Mouse (Mus musculus): ENCODE measurements at regions not wholly inside any gene's neighbourhood (a gene's known extent, or its start where the extent isn't known, plus 50 kb on each side); places are given as distances from the start of the nearest gene placed in this dataset.

DNA sequence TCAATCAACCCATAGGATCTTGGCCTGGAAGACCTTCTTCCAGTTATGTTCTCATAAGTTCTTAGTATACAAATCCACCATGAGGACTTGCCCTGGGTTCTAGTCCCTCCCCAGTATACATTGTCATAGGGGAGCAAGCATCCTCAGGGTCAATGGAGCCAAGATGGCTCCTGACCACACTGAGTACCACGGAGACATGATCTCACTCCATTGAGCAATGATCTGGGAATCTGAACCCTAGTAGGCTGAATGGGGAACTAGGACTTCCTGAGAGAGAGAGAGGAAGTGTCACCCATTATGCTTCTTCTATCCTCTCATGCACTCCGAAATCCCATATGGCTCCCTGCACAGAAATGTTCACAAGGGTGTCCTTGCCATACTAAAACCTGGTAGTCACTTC lies 1229.3 kb upstream of the A1bg start:
- WGBS, result 87% methylated on average over 2 of the region's 2 CpGs
- Histone ChIP-seq H3K36me3 (ENCODE audit: control insufficient read depth, insufficient read depth, low read length) (no peaks in the 10 kb centered on the region), H3K4me3 (ENCODE audit: low read depth, low read length) (no peak overlapping the region), H3K4me1 (ENCODE audit: control insufficient read depth, insufficient read depth, insufficient read length, low read length) (no peaks in the 10 kb centered on the region), H3K27ac (ENCODE audit: insufficient read depth, low read depth, low read length) (no peak overlapping the region), H3K27me3 (ENCODE audit: control insufficient read depth, insufficient read depth, low read length) (no peaks in the 10 kb centered on the region)
- no peak for TF ChIP-seq POLR2A (IDR thresholded peaks at IDR 0.05; ENCODE audit: low read depth, low read length)
- TF ChIP-seq CTCF (IDR thresholded peaks at IDR 0.05; ENCODE audit: extremely low read depth, insufficient read length, insufficient replicate concordance, low read depth, low read length), result no peak

DNA sequence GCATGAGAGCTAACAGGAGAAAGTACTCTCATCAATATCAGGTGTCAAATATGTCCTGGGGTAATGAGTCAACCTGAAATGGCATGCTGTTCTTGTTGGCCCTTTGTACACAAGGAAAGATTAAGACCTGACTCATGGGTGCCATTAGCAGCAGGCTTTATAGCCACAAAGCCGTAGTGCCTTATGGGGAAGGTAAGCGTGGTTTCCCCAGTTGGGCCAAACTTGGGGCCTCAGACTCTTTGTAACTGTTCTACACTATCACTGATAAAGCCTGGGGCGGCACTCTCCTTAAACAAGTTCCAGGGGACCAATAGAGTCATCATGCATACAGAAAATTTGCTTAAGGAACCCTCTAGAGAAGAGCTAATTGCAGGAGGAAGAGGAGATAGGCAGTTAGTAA lies 1228.9 kb upstream of the A1bg start:
- 95% methylated on average over 3 of the region's 3 CpGs for WGBS
- H3K4me1 ChIP-seq (ENCODE audit: control insufficient read depth, insufficient read depth, insufficient read length, low read length), result no peaks in the 10 kb centered on the region
- no peaks in the 10 kb centered on the region for H3K36me3 ChIP-seq (ENCODE audit: control insufficient read depth, insufficient read depth, low read length)
- H3K27ac ChIP-seq (ENCODE audit: insufficient read depth, low read depth, low read length), result no peak overlapping the region
- TF ChIP-seq POLR2A (IDR thresholded peaks at IDR 0.05; ENCODE audit: low read depth, low read length) (no peak), CTCF (IDR thresholded peaks at IDR 0.05; ENCODE audit: extremely low read depth, insufficient read length, insufficient replicate concordance, low read depth, low read length) (no peak)
- H3K27me3 ChIP-seq (ENCODE audit: control insufficient read depth, insufficient read depth, low read length), result no peaks in the 10 kb centered on the region
- no peak overlapping the region for H3K4me3 ChIP-seq (ENCODE audit: low read depth, low read length)

DNA sequence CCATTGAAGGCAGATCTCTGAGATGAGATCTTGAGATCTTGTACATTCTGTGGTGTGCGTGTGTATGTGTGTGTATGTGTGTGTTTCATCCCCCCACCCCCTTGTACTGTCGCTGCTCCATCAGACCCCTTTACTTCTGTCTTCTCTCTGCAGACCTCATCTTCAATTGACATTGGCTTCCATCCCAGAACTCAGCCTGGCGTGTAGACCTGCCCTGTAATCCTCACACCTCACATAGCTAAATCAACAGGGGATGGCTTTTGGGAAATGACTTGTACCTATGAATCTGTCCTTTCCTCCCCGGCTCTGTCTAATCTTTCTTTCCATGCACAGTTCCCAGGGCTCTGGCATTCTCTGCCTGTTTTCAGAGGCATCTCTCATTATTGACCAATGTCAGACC lies 1227.5 kb upstream of the A1bg start:
- Histone ChIP-seq H3K36me3 (ENCODE audit: control insufficient read depth, insufficient read depth, low read length) (no peaks in the 10 kb centered on the region), H3K27me3 (ENCODE audit: control insufficient read depth, insufficient read depth, low read length) (no peaks in the 10 kb centered on the region), H3K4me1 (ENCODE audit: control insufficient read depth, insufficient read depth, insufficient read length, low read length) (no peaks in the 10 kb centered on the region), H3K27ac (ENCODE audit: insufficient read depth, low read depth, low read length) (no peak overlapping the region), H3K4me3 (ENCODE audit: low read depth, low read length) (no peak overlapping the region)
- WGBS, result 82% methylated on average over 4 of the region's 4 CpGs
- TF ChIP-seq POLR2A (IDR thresholded peaks at IDR 0.05; ENCODE audit: low read depth, low read length), result no peak
- no peak for TF ChIP-seq CTCF (IDR thresholded peaks at IDR 0.05; ENCODE audit: extremely low read depth, insufficient read length, insufficient replicate concordance, low read depth, low read length)

DNA sequence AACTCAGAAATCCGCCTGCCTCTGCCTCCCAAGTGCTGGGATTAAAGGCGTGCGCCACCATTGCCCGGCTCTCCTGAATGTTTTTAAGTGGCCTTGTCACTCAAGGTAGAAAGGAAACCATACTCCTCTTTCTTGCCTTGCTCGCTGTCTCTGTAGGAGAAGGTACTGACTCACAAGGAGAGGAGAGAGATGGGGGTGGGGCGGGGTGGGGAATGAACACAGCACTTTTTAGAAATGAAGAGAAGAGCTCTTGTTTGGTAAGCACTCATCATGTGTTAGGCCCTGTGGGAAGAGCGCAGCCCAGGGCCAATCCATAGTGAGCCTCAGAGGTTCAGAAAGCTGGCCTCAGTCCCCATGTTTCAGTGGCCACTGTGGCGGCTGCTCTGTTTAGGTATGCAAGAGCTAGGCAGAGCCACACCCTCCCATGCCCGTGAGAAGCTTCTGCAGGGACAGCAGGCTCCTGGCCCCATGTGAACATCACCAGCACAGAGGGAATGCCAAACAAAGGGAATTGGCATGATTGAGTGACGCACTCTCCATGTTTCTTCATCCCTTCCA lies 1225.9 kb upstream of the A1bg start:
- 91% methylated on average over 10 of the region's 10 CpGs for WGBS
- Histone ChIP-seq H3K4me1 (ENCODE audit: control insufficient read depth, insufficient read depth, insufficient read length, low read length) (no peaks in the 10 kb centered on the region), H3K36me3 (ENCODE audit: control insufficient read depth, insufficient read depth, low read length) (no peaks in the 10 kb centered on the region), H3K4me3 (ENCODE audit: low read depth, low read length) (no peak overlapping the region), H3K27ac (ENCODE audit: insufficient read depth, low read depth, low read length) (no peak overlapping the region), H3K27me3 (ENCODE audit: control insufficient read depth, insufficient read depth, low read length) (no peaks in the 10 kb centered on the region)
- no peak for TF ChIP-seq CTCF (IDR thresholded peaks at IDR 0.05; ENCODE audit: extremely low read depth, insufficient read length, insufficient replicate concordance, low read depth, low read length)

DNA sequence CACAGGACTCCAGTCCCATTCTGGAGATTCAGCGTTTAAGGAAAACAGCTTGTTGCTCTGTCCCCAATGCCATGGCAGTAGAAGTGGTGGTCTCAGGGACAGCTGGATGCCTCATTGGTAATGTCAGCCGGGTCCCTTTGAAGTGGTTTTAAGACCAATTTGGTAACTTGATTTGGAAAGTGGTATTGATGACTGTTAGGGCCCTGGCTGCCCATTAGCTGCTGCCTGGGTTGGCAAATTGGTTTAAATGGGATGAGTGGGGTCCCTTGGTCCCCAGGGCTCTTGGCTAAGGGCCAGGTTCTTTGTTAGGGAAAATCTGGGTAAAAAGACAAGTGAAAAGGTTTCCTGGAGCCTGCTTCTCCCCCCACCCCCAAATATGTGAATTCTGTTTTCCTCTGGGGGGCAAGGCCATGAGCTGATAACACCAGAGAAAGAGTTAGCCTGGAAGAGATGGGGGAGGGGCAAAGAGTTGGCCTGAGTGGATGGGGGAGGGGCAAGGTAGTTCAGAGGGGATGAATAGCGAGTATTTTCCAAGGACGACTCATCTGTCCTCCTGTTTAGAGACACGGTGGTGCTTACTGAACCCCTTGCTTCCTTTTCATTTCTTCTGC lies 1224.6 kb upstream of the A1bg start:
- no peaks in the 10 kb centered on the region for H3K36me3 ChIP-seq (ENCODE audit: control insufficient read depth, insufficient read depth, low read length)
- no peak overlapping the region for H3K27ac ChIP-seq (ENCODE audit: insufficient read depth, low read depth, low read length)
- no peak for TF ChIP-seq POLR2A (IDR thresholded peaks at IDR 0.05; ENCODE audit: low read depth, low read length)
- TF ChIP-seq CTCF (IDR thresholded peaks at IDR 0.05; ENCODE audit: extremely low read depth, insufficient read length, insufficient replicate concordance, low read depth, low read length), result no peak
- no peaks in the 10 kb centered on the region for H3K27me3 ChIP-seq (ENCODE audit: control insufficient read depth, insufficient read depth, low read length)
- whole genome bisulfite sequencing, result 82% methylated on average over 5 of the region's 5 CpGs
- no peak overlapping the region for H3K4me3 ChIP-seq (ENCODE audit: low read depth, low read length)
- no peaks in the 10 kb centered on the region for H3K4me1 ChIP-seq (ENCODE audit: control insufficient read depth, insufficient read depth, insufficient read length, low read length)

DNA sequence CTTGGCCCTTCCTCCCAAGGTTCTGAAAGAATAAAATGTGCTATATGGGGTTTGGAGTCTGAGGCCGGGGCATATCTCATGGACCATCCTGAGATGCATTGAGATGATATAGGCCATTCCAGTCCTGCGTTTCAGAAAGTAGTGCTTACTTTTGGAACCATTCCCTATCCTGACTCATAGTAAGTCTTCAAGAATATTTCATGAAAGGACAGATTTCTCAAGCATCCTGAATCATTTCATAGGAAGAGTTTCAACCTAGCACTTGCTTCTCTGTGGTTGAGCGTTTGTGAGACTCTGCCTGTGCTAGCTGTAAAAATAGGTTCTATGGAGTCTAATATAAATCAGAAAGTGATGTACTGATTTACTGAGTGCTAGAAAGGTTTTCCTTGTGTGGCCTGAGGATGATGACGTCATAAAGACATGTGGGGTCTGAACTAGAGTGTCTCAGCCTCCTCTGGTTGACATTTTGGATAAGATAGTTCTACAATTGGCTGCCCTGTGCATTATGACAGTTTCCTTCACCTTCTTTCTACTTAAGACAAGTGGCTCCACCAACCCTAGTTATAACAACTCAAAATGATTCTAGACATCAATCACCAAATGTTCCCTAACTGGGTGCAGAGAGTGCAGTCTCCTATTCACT lies 1223.0 kb upstream of the A1bg start:
- TF ChIP-seq CTCF (IDR thresholded peaks at IDR 0.05; ENCODE audit: extremely low read depth, insufficient read length, insufficient replicate concordance, low read depth, low read length) (no peak), POLR2A (IDR thresholded peaks at IDR 0.05; ENCODE audit: low read depth, low read length) (no peak)
- WGBS, result 89% methylated on average over 4 of the region's 4 CpGs

DNA sequence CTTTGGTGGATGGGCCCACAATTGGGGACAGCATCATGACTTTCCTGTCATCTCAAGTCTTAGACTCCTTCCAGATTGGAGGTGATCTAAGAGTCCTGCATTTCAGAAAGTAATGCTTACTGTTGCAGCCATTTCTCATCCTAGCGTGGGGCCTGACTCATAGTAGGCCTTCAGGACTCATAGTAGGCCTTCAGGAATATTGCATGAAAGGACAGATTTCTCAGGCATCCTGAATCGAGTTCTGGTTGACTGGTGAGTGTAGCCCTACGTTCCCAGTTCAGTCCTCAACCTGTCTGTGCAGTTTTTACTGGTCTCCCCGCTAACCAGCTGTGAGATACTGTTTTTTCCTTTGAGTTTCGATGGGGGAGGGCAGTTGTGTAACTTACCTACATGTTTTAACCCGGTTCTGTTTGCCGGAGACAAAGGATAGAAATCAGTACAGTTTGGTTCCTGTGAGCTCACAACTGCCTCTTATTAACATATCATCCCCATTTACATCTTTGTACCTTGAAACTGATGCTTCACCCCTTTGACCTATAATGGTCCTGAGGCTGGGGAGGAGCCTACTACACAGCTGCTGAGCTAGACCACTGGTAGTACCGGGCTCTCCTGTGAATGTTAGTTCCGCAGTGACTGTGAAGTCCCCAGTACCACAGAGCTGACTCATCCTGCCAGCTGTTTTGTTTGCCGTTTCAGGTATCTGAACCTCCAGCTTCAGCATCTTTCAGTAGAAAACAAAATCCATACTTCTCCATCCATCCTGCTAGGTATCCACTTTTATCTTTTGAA lies 1222.2 kb upstream of the A1bg start:
- H3K4me1 ChIP-seq (ENCODE audit: control insufficient read depth, insufficient read depth, insufficient read length, low read length), result no peaks in the 10 kb centered on the region
- no peak overlapping the region for H3K4me3 ChIP-seq (ENCODE audit: low read depth, low read length)
- H3K27ac ChIP-seq (ENCODE audit: insufficient read depth, low read depth, low read length), result no peak overlapping the region
- H3K27me3 ChIP-seq (ENCODE audit: control insufficient read depth, insufficient read depth, low read length), result no peaks in the 10 kb centered on the region
- TF ChIP-seq POLR2A (IDR thresholded peaks at IDR 0.05; ENCODE audit: low read depth, low read length) (no peak), CTCF (IDR thresholded peaks at IDR 0.05; ENCODE audit: extremely low read depth, insufficient read length, insufficient replicate concordance, low read depth, low read length) (no peak)
- WGBS, result 88% methylated on average over 10 of the region's 10 CpGs
- no peaks in the 10 kb centered on the region for H3K36me3 ChIP-seq (ENCODE audit: control insufficient read depth, insufficient read depth, low read length)

More for the DNA sequence above, 1223.0 kb upstream of the A1bg start:
- H3K4me3 ChIP-seq (ENCODE audit: low read depth, low read length), result no peak overlapping the region
- H3K4me1 ChIP-seq (ENCODE audit: control insufficient read depth, insufficient read depth, insufficient read length, low read length), result no peaks in the 10 kb centered on the region
- H3K36me3 ChIP-seq (ENCODE audit: control insufficient read depth, insufficient read depth, low read length), result no peaks in the 10 kb centered on the region
- no peaks in the 10 kb centered on the region for H3K27me3 ChIP-seq (ENCODE audit: control insufficient read depth, insufficient read depth, low read length)
- no peak overlapping the region for H3K27ac ChIP-seq (ENCODE audit: insufficient read depth, low read depth, low read length)

Data from small intestine, adult 2 months (tissue).